Mouse (Mus musculus) T-helper 17 cell (primary cell): ENCODE data around the gene Lenep.

Experiments
- in situ Hi-C, 2 experiments: fragments of 300-600 bp; cut with MboI, MseI; formaldehyde crosslinking; loops; 1 replicate in 1 of 2; 2 replicates in 1 of 2; pipeline ENCODE4 v1.15.1; 2025; ENCODE audit warnings: high pct_unique_total_duplicates in 2 of 2

Gene Lenep

GRCm38 (mm10) chr3:89393605-89394004 lies 9.0 kb downstream of the Lenep start:
- in situ Hi-C loops: no loop called here

DNA sequence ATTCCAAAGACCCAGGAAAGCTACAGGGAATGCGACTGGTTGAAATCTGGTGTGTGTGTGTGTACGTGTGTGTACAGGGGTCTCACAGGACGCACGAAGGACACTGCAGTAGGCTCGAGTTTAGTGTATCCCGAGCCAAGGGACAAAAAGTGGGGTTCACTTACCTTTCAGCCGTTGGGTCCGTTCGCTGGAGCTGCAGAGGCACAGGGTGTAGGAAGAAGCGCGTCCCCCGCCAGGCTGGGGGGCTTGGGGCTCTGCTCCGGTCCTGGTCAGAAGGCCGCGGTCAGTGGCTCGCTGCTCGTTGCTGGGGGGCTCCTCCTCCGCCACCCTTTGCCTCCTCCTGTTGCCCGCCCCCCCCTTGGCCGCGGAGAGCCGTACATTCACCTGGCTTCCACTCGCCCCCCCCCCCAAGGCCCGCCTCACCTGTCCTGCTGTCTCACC lies 9.7 kb downstream of the Lenep start:
- in situ Hi-C loops: no loop called here

- in situ Hi-C loops: no loop called here
These were observed 10.7 kb downstream of the Lenep start for GRCm38 (mm10) chr3:89391663-89392511.

DNA sequence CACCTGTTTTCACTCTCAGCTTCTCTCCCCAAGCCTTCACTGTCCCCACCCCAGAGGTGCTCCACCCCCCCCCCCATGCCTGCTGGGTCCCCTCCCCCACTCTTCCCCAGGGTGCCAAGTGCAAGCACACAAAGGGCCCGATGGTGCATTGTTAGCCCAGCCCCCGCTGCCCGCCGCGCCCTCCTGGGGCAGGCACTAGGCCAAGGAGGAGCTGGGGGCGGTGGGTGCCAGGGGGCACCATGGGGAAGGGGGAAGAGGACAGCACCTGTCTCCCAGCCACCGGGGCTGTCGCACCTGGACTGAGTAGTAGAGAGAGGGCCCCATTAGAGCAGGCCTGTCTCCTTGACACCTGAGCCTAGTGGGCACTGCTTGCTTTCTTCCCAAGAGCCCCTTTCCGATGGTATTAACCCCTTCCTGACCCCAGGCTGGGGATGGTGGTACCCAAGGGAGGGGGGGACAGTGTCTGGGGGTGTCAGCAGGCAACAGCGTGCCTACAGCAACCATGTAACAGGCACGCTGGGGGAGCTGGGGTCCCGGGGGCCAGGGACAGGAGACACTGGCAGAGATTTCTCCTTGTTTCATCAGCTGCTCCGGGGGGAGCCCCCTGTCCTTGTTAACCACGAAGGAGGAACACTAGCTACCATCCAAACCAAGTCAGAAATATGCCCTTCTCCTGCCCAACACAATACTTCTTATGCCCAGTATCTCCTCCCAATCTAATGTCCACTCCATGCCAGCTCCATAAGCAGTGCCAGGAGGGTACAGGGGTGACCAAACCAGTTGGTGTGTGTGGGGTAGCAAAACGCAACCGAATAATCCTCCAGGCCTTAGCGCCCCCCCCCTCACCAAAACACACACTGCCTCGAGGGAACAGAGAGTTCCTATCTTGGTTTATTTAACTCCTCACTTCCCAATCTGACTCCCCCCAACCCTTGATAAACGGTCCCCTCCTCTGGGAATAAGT lies 11.6 kb downstream of the Lenep start:
- in situ Hi-C loops: no loop called here

DNA sequence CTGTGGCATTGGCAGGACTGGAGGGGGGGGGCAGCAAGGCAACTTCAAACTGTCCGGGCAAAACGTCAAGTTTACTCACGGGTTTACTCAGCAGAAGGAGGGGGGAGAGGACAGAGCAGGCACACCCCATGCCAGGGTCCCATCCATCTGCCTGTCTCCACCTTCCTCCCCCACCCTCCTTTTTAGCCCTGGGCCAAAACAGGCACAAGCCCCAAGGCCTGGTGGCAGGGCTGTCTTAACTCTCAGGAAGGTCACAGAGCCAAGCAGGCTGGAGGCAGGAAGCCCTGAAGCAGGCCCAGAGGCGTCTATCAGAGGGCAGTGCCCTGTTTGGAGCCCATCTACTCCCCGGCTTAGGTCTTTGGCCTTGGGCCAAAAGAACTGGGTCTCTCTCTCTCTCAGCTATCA lies 12.5 kb downstream of the Lenep start:
- in situ Hi-C loops: no loop called here

DNA sequence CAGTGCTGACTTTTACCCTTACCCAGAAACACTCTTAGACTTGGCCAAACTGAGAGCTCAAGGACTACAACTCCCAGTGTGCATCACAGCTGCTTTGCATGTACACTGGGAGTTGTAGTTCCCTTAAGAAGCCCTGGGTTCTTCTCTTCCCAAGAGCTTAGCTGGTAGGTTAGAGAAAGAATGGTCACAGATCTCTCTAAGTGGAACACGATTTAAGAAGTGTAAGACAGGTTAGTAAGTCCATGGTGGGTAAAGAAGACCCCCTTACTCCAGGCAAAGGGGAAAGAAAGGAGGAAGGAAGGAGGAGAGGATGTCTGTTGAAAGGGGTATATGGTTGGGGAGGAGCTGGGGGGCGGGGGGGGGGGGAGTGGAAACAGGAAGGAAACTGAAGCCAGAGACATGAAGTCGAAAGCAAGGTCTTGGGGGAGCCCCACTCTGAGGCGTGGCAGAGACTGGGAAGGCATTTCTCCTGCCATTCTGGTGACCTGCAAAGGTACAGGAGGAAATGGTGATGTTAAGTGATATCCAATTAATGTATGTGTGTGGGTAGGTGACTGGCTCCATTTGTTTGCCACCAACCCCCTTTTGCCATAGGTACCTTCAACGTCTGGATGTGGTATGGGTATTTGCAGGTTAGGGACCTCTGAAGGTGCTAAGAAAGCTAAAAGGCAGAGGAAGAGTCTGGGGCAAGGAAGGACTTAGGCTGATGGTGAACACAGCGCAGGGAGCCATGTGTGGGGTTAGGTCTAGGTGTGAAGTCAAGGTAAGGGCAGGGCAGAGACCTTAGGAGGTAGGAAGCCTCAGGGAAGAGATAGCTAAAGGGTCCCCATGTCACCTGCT lies 13.5 kb downstream of the Lenep start:
- in situ Hi-C loops: no loop called here

- in situ Hi-C loops: no loop called here
These were observed 14.3 kb downstream of the Lenep start for GRCm38 (mm10) chr3:89388134-89388881.

GRCm38 (mm10) chr3:89387632-89388031 lies 15.0 kb downstream of the Lenep start:
- in situ Hi-C loops: no loop called here

DNA sequence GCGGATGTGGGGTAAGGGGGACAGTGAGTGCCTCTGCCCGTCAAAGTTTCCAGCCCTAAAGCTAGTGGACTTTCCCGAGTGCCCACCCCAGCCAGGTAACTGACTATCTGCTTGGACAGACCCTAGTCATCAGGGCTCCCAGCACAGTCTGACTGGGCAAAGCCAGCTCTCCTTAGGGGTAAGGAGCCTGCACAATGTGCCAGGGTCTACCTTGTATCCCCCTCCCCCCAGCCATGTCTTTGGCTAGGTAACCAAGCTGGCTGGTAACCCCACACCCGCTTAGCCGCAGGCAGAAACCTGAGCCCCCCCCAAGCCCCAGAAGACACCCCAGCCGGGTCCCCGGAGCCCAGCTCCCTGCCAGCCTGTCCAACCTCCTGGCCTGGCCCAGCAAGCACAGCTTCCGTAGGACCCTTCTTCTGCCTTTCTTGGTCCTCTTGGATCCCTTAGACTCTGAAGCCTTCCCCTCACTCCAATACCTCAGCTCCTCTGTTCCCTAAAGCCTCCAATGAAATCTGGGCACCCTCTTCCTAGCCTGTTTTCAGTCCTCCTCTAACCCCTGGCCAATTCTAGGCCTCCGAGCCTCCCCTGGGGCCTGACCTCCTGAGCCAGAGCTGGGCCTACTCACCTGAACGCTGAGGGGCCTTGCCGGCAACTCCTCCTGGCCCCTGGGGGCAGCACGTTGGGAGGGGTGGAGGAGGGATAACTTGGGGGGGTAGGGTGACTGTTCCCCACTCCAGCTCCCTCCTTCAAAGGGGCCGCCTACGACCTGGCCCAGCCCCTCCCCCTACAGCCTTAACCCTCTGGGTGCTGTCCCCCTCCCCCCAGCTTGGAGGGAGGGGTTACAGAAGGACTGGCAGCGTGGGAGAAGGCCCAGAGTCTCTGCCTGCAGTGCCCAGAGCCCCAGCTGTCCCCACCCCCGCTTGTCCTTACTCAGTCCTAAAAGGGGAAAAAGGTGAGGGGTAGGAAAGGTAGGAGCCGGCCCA lies 15.9 kb downstream of the Lenep start:
- in situ Hi-C loops: no loop called here

GRCm38 (mm10) chr3:89385451-89385850 lies 17.1 kb downstream of the Lenep start:
- in situ Hi-C loops: no loop called here

GRCm38 (mm10) chr3:89384331-89385076 lies 18.1 kb downstream of the Lenep start:
- in situ Hi-C loops: no loop called here

DNA sequence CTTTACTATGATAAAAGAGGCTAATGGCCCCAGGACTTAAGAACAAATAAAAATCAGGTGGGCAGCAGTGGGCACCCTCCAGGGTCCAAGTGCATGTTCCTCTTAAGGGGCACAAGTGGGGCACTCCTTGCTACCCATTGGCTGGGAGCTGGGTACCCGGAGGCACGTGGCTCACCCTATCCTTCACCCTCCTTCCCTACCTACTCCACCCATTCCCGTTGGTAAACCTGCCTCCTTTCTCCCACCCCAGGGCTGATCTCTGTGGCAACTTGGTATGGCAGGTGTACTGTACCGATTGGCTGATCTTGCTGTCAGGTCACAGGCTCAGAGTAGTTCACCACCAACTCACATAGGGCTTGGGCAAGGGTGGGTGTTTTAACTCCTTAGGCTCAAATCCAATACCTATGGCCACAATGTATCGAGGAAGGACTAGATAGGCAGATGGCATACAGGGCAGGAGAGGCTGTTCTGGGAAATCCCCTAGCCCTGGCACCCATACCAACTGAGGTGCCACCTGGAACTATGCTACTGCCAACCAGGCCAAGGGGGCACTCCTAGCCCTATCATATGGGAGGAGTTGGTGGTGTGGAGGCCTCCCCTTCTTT lies 18.8 kb downstream of the Lenep start:
- in situ Hi-C loops: no loop called here

GRCm38 (mm10) chr3:89382950-89383349 lies 19.6 kb downstream of the Lenep start:
- in situ Hi-C loops: no loop called here

GRCm38 (mm10) chr3:89382033-89382882 lies 20.3 kb downstream of the Lenep start:
- in situ Hi-C loops: no loop called here

- in situ Hi-C loops: no loop called here
These were observed 21.4 kb downstream of the Lenep start for GRCm38 (mm10) chr3:89381233-89381632.

GRCm38 (mm10) chr3:89380711-89381110 lies 21.9 kb downstream of the Lenep start:
- in situ Hi-C loops: no loop called here

GRCm38 (mm10) chr3:89380291-89380690 lies 22.3 kb downstream of the Lenep start:
- in situ Hi-C loops: no loop called here
